Mouse (Mus musculus) frontal cortex, adult (tissue): Measurements from ENCODE around the gene Fam221a.
"Not testable (repeated sequence)": the region's sequence is repeated elsewhere in the genome, so short reads cannot be mapped to it uniquely, and the experiment has no call there.

ENCODE experiments used
- ATAC-seq: cut with Nextera tagmentation; 2 replicates; pipeline ENCODE4 v1.9.2; 2017; ENCODE audit warnings: mild to moderate bottlenecking, moderate library complexity, mixed read lengths; ENCODE audit not compliant: low TSS enrichment

The Fam221a gene

GRCm38 (mm10) chr6:49378328-49378727 is 10.8 kb downstream of the Fam221a start:
- ATAC-seq, result 0 out of 2 replicates have a peak, but pooled peaks have one; percentile 47

- no peak for ATAC-seq
Observed at GRCm38 (mm10) chr6:49394276-49394675, 26.7 kb downstream of the Fam221a start.

DNA sequence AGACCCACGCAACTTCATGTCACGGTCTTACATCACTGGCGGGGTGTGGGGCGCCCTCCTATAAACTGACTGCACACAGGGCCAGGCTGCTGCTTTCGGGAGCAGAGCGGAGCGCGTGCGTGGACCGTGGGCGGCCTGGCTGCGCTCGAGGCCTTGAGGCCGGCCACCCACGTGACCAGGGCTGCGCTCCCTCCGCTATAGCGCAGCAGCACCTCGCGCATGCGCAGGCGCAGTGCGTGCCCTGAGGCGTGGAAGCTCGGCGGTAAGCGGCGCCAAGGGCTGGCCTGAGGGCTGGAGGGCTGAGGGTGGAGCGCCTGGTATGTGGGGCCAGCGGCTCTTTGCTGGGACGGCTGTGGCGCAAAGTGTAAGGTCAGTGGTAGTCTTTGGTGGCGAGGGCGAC is 27.8 kb downstream of the Fam221a start, which contains the start of gene Stk31:
Stk31 (plus strand) TSS at position 289 of the 400 bp plus-strand sequence.
- no peak for ATAC-seq

GRCm38 (mm10) chr6:49397466-49397865 is 29.9 kb downstream of the Fam221a start:
- ATAC-seq, result no peak

DNA sequence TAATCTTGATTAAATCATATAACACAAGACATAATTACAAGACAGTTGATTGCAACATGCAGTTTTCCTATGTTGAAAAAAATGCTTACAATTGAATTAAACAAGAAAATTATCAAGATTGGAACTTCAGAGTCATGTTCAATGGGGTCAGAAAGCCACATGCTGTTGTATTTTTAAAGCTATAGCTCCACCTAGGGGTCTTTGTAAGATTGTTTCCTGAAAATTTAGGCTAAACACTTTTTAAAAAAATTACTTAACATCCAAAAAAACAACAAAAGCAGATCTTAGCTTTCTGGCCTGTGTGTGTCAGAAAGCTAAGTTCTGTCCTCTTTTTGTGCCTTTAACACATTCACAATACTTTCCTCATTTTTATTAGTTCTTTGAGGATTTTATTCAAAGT is 30.8 kb downstream of the Fam221a start:
- ATAC-seq, result no peak

DNA sequence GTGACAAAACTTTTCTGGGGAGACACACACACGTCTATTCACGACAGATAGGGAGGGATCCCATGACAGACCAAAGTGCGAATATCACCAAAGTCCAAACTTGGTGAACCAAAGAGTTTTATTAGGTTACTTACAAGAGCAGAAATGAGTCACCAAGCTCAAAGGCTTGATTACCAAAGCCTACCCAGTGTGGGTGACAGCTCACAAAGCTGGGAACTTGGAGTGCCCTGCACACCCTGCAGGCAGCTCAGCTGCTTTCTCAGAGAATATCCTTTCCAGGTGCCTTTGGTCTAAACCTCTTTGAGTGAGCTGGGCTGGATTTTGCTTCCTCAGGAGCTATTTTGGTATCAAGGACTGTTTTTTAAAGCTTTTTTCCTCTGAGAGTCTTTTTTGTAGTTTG is 43.3 kb downstream of the Fam221a start:
- ATAC-seq, result no peak

DNA sequence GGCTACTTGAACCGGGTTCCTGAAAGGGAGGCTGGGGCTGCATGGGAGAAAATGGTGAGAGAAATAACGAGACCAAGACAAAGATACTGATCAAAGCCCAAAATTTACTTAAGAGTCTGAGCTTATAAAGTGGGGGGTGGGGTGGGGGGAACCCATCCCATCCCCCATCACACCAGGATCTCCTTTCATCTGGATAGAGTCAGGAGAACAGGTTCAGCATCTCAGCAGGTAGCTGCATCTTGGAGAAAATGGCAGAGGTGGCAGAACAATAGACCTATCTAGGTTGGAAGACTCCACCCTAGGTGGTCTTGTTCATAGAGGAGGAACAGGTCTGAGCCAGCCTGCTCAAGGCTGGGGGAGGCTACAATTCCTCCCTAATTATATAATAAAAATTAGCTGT is 45.4 kb downstream of the Fam221a start:
- not testable (repeated sequence) for ATAC-seq

DNA sequence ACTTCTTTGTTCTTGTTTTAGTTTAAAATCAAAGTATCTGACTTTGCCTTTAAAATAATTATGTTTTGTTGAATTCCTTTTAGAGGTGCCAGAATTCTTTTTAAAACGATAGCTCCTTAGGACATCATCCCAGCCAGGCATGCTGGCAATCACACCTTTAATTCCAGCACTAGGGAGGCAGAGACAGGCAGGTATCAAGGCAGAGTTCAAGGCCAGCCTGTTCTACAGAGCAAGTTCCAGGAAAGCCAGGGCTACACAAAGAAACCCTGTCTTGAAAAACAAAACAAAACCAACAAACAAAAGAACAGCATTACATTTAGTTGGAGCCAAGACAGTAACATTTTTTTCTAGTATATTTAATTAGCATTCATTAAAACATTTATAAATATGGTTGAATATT is 48.4 kb downstream of the Fam221a start:
- no peak for ATAC-seq

DNA sequence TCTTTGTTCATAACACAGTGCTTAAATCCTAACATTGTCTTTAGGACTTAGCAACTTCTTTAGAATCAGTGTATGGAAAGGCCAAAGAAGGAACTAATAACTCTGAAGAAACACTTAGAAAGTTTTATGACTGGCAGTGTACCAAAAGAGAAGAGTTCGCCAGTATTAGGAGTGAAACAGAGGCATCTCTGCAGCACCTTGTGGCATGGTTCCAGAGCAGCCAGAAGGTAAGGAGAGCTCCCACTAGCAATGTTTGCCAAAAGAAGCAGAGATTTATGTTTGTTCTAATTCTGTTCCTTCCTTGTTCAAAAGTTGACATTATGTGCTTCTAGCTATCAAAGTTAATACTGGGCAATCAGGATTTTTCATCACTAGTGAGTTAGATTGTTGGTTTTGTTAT is 69.8 kb downstream of the Fam221a start:
- ATAC-seq, result no peak
